Mouse (Mus musculus) limb, embryonic 13.5 days (tissue): Measurements from ENCODE around the gene Gmeb1. TPM values are rescaled to one million over a fixed set of nuclear protein-coding genes. Genes with fewer than 3 reads are reported as not detected.
A peak's percentile ranks its signal among the peaks of the same experiment; 100 is the strongest.
"Not testable (repeated sequence)": the region's sequence is repeated elsewhere in the genome, so short reads cannot be mapped to it uniquely, and the experiment has no call there.

ENCODE experiments used
- ATAC-seq: fragments of 200-750 bp; cut with Nextera tagmentation; 2 replicates; pipeline ENCODE4 v1.8.0; 2017; ENCODE audit warnings: low read depth, moderate number of reproducible peaks, moderate TSS enrichment; ENCODE audit not compliant: low FRiP score
- H3K27ac ChIP-seq: fragments of 300-500 bp; sonication (generic); 2 replicates; pipeline ENCODE4 v1.5.1; 2015; ENCODE audit warnings: inconsistent platforms, mild to moderate bottlenecking, moderate library complexity
- H3K27me3 ChIP-seq: fragments of 300-500 bp; sonication (generic); 2 replicates; pipeline ENCODE4 v1.6.1; 2015; ENCODE audit warnings: mild to moderate bottlenecking, inconsistent platforms
- H3K36me3 ChIP-seq: fragments of 300-500 bp; sonication (generic); 2 replicates; pipeline ENCODE4 v1.6.1; 2015; ENCODE audit warnings: inconsistent platforms, mild to moderate bottlenecking, moderate library complexity
- H3K4me1 ChIP-seq: fragments of 300-500 bp; sonication (generic); 2 replicates; pipeline ENCODE4 v1.6.1; 2015; ENCODE audit warnings: inconsistent platforms
- H3K4me2 ChIP-seq: fragments of 300-500 bp; sonication (generic); replicated peaks from 2 replicates; pipeline ENCODE4 v1.6.1; 2015; ENCODE audit warnings: inconsistent platforms, mild to moderate bottlenecking, moderate library complexity
- H3K4me3 ChIP-seq: fragments of 300-500 bp; sonication (generic); 2 replicates; pipeline ENCODE4 v1.5.1; 2015; ENCODE audit warnings: moderate library complexity, mild to moderate bottlenecking, inconsistent platforms
- H3K9ac ChIP-seq: fragments of 300-500 bp; sonication (generic); 2 replicates; pipeline ENCODE4 v1.6.1; 2015; ENCODE audit warnings: mild to moderate bottlenecking, inconsistent platforms
- H3K9me3 ChIP-seq: fragments of 300-500 bp; sonication (generic); 2 replicates; pipeline ENCODE4 v1.6.1; 2016; ENCODE audit warnings: inconsistent platforms
- WGBS: fragments of 180-500 bp; shearing (Covaris S2); methylation state at CpG from one replicate; pipeline ENCODE4 v1.1.7; 2015; 5-methylcytosine and 5-hydroxymethylcytosine counted together
- polyA plus RNA-seq: library from polyadenylated mRNA; unstranded; fragments of >200 nt; fragmentation: Nextera tagmentation; extraction: Ambion mirVana; gene quantifications from 2 replicates; pipeline ENCODE4 v1.2.1, GENCODE M21; 2015

Gmeb1 gene
- 42.1 and 45.3 TPM in 2 replicates for polyA plus RNA-seq

GRCm38 (mm10) chr4:132261514-132262357 lies at the start of gene Gmeb1:
Gene Gmeb1, minus strand, starts transcription at chr4:132261602.
- peak within 1 kb of the TSS; percentile 95 for H3K27ac ChIP-seq
- H3K9me3 ChIP-seq = no peaks in the 10 kb centered on the region
- H3K9ac ChIP-seq = peak within 1 kb of the TSS; percentile 93
- 24% methylated on average over 28 of the region's 49 CpGs for WGBS
- peak within 1 kb of the TSS; percentile 79 for H3K4me2 ChIP-seq
- peaks cover 14% of the 10 kb centered on the region for H3K4me1 ChIP-seq
- H3K27me3 ChIP-seq = no peaks in the 10 kb centered on the region
- peak; percentile 91 for ATAC-seq
- H3K4me3 ChIP-seq = peak within 1 kb of the TSS; percentile 77
- H3K36me3 ChIP-seq = 0 out of 2 replicates have a peak, but pooled peaks cover 3% of the 10 kb centered on the region

DNA sequence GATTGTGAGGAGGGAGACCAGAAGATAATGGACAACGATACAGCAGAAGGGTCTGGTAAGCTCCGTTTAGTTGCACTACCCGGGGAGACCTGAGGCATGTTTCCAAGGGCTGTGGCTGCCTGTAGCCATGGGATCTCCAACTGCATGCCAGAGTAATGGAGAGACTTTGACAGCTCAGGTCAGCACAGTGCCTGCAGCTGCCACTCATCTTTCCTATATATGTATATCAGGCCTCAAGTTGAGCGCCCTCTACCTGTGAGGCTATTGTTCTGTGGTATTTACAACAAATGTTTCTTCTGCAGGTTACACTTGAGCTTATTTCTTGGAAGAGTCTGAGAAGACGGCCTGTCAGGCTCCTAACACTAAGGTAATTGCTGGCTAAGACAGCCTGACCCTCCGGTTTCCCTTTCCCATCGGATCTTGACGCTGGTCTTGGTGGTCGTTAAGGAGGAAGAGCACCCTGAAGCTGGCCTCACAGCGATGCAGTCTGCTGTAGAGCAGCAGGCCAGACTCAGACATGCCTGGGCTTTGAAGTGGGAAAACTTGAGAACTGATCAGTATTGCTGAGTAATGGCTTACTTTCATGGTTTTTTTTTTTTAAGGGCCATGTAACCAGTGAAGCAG lies 48.6 kb upstream of the Gmeb1 start:
- WGBS = 24% methylated on average over 10 of the region's 10 CpGs
- no peaks in the 10 kb centered on the region for H3K27me3 ChIP-seq
- H3K27ac ChIP-seq = peak overlapping the region; percentile 94
- H3K4me2 ChIP-seq = peak overlapping the region; percentile 93
- H3K9me3 ChIP-seq = no peaks in the 10 kb centered on the region
- peaks cover 15% of the 10 kb centered on the region for H3K4me1 ChIP-seq
- peak; percentile 51; the same call in 1 of the 2 replicates for ATAC-seq
- peak overlapping the region; percentile 82 for H3K4me3 ChIP-seq
- H3K9ac ChIP-seq = peak overlapping the region; percentile 94
- H3K36me3 ChIP-seq = peaks cover 50% of the 10 kb centered on the region

GRCm38 (mm10) chr4:132309140-132309848 lies 47.9 kb upstream of the Gmeb1 start:
- H3K27me3 ChIP-seq = no peaks in the 10 kb centered on the region
- under 1% methylated on average over 15 of the region's 15 CpGs for whole genome bisulfite sequencing
- peak overlapping the region; percentile 94 for H3K9ac ChIP-seq
- peak overlapping the region; percentile 93 for H3K4me2 ChIP-seq
- H3K36me3 ChIP-seq = peaks cover 45% of the 10 kb centered on the region
- peaks cover 15% of the 10 kb centered on the region for H3K4me1 ChIP-seq
- H3K27ac ChIP-seq = peak overlapping the region; percentile 94
- H3K9me3 ChIP-seq = no peaks in the 10 kb centered on the region
- ATAC-seq = no peak
- peak overlapping the region; percentile 82 for H3K4me3 ChIP-seq

DNA sequence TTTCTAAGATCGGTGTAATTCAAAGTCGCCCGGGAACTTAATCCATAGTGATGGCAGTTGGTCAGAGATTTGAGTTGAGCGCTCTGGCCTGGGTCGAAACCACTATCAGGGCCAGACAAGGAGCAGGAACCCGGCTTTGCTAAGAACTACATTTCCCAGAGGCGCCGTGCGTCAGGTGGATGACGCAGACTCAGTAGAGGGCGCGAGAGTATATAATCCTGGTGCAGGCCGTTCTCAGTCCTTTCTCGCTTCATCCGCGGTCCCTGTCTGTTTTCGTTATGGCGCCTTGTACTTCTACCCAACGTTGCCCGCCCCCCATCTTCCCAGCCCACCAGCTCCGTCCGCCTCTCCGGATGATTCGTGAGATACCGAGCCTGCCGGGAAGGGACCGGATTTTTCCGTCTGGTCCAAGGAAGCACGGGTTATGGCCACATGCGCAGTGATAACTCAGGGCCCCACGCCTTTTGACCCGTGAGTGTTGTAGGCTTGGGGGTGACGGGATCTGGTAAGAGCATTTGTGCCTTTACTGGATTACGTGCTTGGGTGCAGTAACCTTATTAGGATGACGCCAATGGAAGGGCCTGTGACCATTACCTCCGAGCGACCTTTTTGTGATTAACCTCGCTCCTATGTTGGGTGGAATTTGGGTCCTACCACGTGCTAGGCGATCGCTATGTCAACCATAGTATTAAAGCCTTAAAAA lies 47.2 kb upstream of the Gmeb1 start:
- Histone ChIP-seq H3K4me3 (peak overlapping the region; percentile 82), H3K9me3 (no peaks in the 10 kb centered on the region), H3K9ac (peak overlapping the region; percentile 94), H3K36me3 (peaks cover 38% of the 10 kb centered on the region), H3K4me2 (peak overlapping the region; percentile 93), H3K27ac (peak overlapping the region; percentile 94), H3K27me3 (no peaks in the 10 kb centered on the region), H3K4me1 (peaks cover 15% of the 10 kb centered on the region)
- peak; percentile 90 for ATAC-seq
- WGBS = 1% methylated on average over 41 of the region's 41 CpGs

GRCm38 (mm10) chr4:132306004-132306403 lies 44.6 kb upstream of the Gmeb1 start:
- no peaks in the 10 kb centered on the region for H3K9me3 ChIP-seq
- H3K9ac ChIP-seq = 0 out of 2 replicates have a peak overlapping the region, but pooled peaks have one; percentile 19
- no peak overlapping the region for H3K4me3 ChIP-seq
- H3K27ac ChIP-seq = no peak overlapping the region
- H3K27me3 ChIP-seq = no peaks in the 10 kb centered on the region
- 73% methylated on average over 6 of the region's 6 CpGs for WGBS
- no peak overlapping the region for H3K4me2 ChIP-seq
- peaks cover 23% of the 10 kb centered on the region for H3K4me1 ChIP-seq
- H3K36me3 ChIP-seq = peaks cover 14% of the 10 kb centered on the region
- no peak for ATAC-seq

DNA sequence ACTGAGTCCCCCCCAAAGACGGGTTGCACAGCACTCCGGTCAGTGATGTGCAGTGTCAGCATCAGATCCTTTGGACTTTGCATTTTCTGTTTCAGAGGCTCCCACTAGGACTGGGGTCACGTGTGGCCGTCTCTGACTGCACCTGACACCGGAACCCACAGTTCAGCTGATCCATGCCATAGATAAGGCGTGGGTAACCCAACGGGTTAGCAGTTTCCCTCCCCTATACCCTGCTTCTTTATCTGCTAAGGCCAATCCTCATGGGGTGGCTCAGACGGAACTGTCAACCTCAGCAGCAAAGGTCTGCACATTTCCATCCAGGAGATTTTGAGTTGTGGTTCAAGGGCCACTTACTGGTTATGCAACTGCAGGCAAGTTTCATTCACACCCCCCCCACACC lies 43.9 kb upstream of the Gmeb1 start:
- Histone ChIP-seq H3K9ac (no peak overlapping the region), H3K27me3 (no peaks in the 10 kb centered on the region), H3K4me2 (no peak overlapping the region), H3K4me1 (peaks cover 19% of the 10 kb centered on the region), H3K9me3 (no peaks in the 10 kb centered on the region), H3K4me3 (no peak overlapping the region), H3K27ac (no peak overlapping the region), H3K36me3 (peaks cover 7% of the 10 kb centered on the region)
- WGBS = 83% methylated on average over 8 of the region's 8 CpGs
- no peak for ATAC-seq

DNA sequence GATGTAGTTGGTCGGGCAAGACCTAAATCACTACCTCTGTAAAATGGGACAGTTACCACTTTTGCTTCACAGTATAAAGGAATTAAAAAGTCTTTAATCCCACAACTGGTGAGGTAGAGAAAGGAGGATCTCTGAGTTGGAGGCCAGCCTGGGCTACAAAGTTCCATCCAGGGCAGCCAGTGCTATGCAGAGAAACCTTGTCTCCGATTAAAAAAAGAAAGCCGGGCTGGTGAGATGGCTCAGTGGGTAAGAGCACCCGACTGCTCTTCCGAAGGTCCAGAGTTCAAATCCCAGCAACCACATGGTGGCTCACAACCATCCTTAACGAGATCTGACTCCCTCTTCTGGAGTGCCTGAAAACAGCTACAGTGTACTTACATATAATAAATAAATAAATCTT lies 42.1 kb upstream of the Gmeb1 start:
- not testable (repeated sequence) for H3K27ac ChIP-seq, H3K9me3 ChIP-seq, ATAC-seq, H3K27me3 ChIP-seq, H3K36me3 ChIP-seq, H3K4me1 ChIP-seq
- 35% methylated on average over 6 of the region's 6 CpGs for WGBS
- H3K9ac ChIP-seq = peak overlapping the region; percentile 72; the same call in 1 of the 2 replicates
- peak overlapping the region; percentile 50 for H3K4me3 ChIP-seq
- peak overlapping the region; percentile 73 for H3K4me2 ChIP-seq

DNA sequence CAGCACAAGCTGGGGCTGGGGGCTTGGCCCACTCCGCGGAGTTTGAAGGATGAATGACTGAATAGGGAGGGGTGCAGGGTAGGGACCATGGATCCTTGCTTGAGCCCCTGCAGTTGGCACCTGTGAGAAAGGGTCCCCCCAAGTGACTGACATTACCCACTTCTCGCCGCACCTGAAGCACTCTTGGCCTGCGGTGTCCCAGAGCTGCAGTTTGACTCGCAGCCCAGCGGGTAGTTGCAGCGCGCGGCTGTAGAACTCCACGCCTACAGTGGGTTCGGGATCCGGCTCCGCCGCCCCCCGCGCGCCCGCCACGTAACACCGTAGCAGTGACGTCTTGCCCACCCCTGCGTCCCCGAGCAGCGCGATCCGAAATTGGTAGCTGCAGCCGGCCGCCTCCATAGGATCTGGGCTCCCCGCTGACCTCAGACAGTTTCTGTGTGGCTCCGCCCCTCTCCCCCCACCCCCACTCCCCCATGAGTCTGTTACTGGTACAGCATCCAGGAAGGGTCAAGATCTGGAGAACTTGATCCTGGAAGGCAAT lies 41.6 kb upstream of the Gmeb1 start, which contains the start of gene Rab42:
Gene Rab42 (minus strand): TSS at position 447 of the 541 bp plus-strand sequence.
- peak; percentile 70 for ATAC-seq
- 1% methylated on average over 27 of the region's 31 CpGs for WGBS
- Histone ChIP-seq H3K4me2 (peak within 1 kb of the TSS; percentile 73), H3K4me3 (peak within 1 kb of the TSS; percentile 50), H3K9ac (peak within 1 kb of the TSS; percentile 72), H3K27me3 (no peaks in the 10 kb centered on the region), H3K4me1 (peaks cover 8% of the 10 kb centered on the region; the same call in 1 of the 2 replicates), H3K9me3 (no peaks in the 10 kb centered on the region), H3K36me3 (no peaks in the 10 kb centered on the region), H3K27ac (peak within 1 kb of the TSS; percentile 40; the same call in 1 of the 2 replicates)

DNA sequence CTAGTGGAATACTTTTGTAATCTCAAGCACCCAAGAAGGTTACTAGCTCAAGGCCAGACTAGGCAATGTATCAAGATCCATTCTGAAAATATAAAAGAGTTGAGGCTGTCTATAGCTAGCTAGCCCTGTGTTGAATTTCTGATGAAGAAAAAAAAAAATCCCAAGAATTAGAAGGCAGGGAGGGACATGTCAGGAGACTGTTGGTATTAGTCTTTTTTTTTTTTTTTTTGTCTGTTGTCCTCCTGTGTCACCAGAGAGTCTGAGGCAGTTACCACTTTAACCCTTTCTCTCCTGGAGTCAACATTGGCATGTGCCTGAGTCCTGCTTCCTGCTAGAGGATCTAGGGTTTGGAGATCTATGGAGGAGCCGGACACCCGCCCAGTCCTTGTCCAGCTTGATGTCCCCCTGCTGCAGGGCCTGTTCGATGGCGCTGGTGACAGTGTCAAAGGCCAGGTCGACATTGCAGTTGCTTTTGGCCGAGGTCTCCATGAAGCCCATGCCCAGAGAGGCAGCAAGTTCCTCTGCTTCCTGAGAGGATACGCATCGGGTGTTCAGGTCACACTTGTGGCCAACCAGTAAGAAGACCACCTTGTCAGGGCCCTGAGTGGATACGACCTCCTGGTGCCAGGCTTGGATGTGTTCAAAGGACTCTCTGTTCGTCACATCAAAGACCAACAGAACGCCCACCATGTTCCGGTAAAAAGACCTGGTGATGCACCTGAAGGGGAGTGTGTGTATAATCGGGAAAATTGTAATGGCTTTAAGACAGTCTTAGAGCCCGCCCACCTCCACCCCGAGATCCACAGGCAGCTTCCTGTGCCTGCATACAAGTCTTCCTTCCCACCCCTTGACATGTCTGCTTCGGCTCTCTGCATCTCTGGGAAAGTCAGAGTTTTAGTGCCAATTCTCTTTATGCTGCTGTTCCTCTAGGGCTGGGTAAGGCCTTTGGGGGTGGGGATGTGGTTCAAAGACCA lies 40.9 kb upstream of the Gmeb1 start:
- 61% methylated on average over 16 of the region's 16 CpGs for WGBS
- H3K4me2 ChIP-seq = peak overlapping the region; percentile 73
- H3K4me3 ChIP-seq = peak overlapping the region; percentile 50
- H3K36me3 ChIP-seq = no peaks in the 10 kb centered on the region
- peak overlapping the region; percentile 40; the same call in 1 of the 2 replicates for H3K27ac ChIP-seq
- no peak for ATAC-seq
- H3K9me3 ChIP-seq = no peaks in the 10 kb centered on the region
- H3K27me3 ChIP-seq = no peaks in the 10 kb centered on the region
- peak overlapping the region; percentile 72 for H3K9ac ChIP-seq
- H3K4me1 ChIP-seq = peaks cover 8% of the 10 kb centered on the region; the same call in 1 of the 2 replicates

DNA sequence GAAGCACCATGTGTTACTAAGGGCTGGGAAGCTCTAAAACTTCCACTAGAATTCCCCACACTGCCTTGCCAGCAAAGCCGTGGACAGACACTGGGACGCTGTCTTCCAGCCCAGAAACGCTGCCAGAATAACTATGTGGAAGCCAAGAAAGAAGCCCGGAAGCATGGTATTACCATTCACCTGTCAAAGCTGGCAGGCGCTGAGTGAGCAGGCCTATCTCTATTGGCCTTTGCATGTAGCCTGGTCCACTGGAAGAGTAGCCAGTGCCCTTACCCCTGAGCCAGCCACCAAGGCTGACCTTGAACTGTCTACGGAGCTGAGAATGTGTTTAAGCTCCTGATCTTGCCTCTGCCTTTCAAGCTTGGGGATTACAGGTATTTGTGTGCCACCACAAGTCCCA lies 40.1 kb upstream of the Gmeb1 start:
- Histone ChIP-seq H3K9ac (no peak overlapping the region), H3K9me3 (no peaks in the 10 kb centered on the region), H3K4me1 (peaks cover 8% of the 10 kb centered on the region; the same call in 1 of the 2 replicates), H3K27me3 (no peaks in the 10 kb centered on the region), H3K4me3 (no peak overlapping the region), H3K27ac (no peak overlapping the region), H3K36me3 (no peaks in the 10 kb centered on the region), H3K4me2 (no peak overlapping the region)
- WGBS = 90% methylated on average over 6 of the region's 6 CpGs
- no peak for ATAC-seq
